Mouse (Mus musculus) gastrocnemius, postnatal 36 days (tissue): ENCODE data around the gene Phf24. TPM values are rescaled to one million over a fixed set of nuclear protein-coding genes. Genes with fewer than 3 reads are reported as not detected.

Source experiments
- DNase-seq, 2 experiments: peaks; one replicate each; pipeline ENCODE4 v3.0.0; 2022
- intact Hi-C: fragments of 180-260 bp; cut with DNase I; formaldehyde crosslinking; loops from one replicate; pipeline ENCODE4 v1.15.1; 2025
- long read RNA-seq, 2 experiments: library from polyadenylated mRNA; stranded (forward); transcript quantifications; one replicate each; pipeline ENCODE4 v2.0.0; 2021
- total RNA-seq, 2 experiments: library from RNA; stranded (reverse); gene quantifications; 2 replicates each; pipeline ENCODE4 v1.2.3; 2021

Gene Phf24
- total RNA-seq, result under 1 TPM; 0.15 to 0.97 TPM
- long read RNA-seq, experiment 1, result 0 reads
- long read RNA-seq, experiment 2, result 0 reads

- DNase-seq, result no peak
- intact Hi-C loops, result no loop called here
These were observed at the start of gene Phf24 for GRCm38 (mm10) chr4:42916617-42917401. Gene Phf24 (plus strand): TSS chr4:42916660.

- intact Hi-C loops, result no loop called here
- no peak for DNase-seq
These were observed 49.1 kb upstream of the Phf24 start for GRCm38 (mm10) chr4:42867390-42867789.

- intact Hi-C loops, result no loop called here
These were observed 48.3 kb upstream of the Phf24 start for GRCm38 (mm10) chr4:42868193-42868592.

GRCm38 (mm10) chr4:42870748-42871147 lies 45.7 kb upstream of the Phf24 start:
- intact Hi-C loops, result no loop called here
- no peak for DNase-seq

More at GRCm38 (mm10) chr4:42868193-42868592, 48.3 kb upstream of the Phf24 start:
- DNase-seq, result no peak

- no peak for DNase-seq
- intact Hi-C loops, result no loop called here
These were observed 44.3 kb upstream of the Phf24 start for GRCm38 (mm10) chr4:42872151-42872550.

- intact Hi-C loops, result no loop called here
- DNase-seq, result no peak
These were observed 43.6 kb upstream of the Phf24 start for GRCm38 (mm10) chr4:42872746-42873435.

GRCm38 (mm10) chr4:42874134-42874533 lies 42.3 kb upstream of the Phf24 start, which contains the start of gene Fam205c:
Gene Fam205c (minus strand): TSS chr4:42874234.
- DNase-seq, result no peak
- intact Hi-C loops, result no loop called here

GRCm38 (mm10) chr4:42876586-42877291 lies 39.7 kb upstream of the Phf24 start:
- intact Hi-C loops, result loop anchor here (2.0 kb wide), 1 partner anchor 68 kb away; no protein-coding TSS in a partner anchor
- DNase-seq, result peak in 1 of 2 experiments; percentile 17

- intact Hi-C loops, result loop anchor here (1.0 to 2.0 kb wide), 2 partner anchors 67 to 88 kb away; no protein-coding TSS in a partner anchor
- no peak for DNase-seq
These were observed 38.8 kb upstream of the Phf24 start for GRCm38 (mm10) chr4:42877657-42878056.

- intact Hi-C loops, result no loop called here
These were observed 36.4 kb upstream of the Phf24 start for GRCm38 (mm10) chr4:42879829-42880676.

GRCm38 (mm10) chr4:42880677-42880948 lies 35.8 kb upstream of the Phf24 start:
- DNase-seq, result no peak
- intact Hi-C loops, result no loop called here

More at GRCm38 (mm10) chr4:42879829-42880676, 36.4 kb upstream of the Phf24 start:
- no peak for DNase-seq

GRCm38 (mm10) chr4:42886926-42887325 lies 29.5 kb upstream of the Phf24 start:
- intact Hi-C loops, result no loop called here
- no peak for DNase-seq

- intact Hi-C loops, result no loop called here
- DNase-seq, result no peak
These were observed 27.7 kb upstream of the Phf24 start for GRCm38 (mm10) chr4:42888806-42889205.

GRCm38 (mm10) chr4:42891176-42891575 lies 25.3 kb upstream of the Phf24 start:
- DNase-seq, result no peak
- intact Hi-C loops, result no loop called here

GRCm38 (mm10) chr4:42895118-42895517 lies 21.3 kb upstream of the Phf24 start:
- intact Hi-C loops, result no loop called here
- DNase-seq, result no peak

- intact Hi-C loops, result no loop called here
- DNase-seq, result no peak
These were observed 17.5 kb upstream of the Phf24 start for GRCm38 (mm10) chr4:42898914-42899313.

GRCm38 (mm10) chr4:42900878-42901277 lies 15.6 kb upstream of the Phf24 start:
- intact Hi-C loops, result no loop called here
- DNase-seq, result no peak

- DNase-seq, result no peak
These were observed 14.3 kb upstream of the Phf24 start for GRCm38 (mm10) chr4:42902174-42902573.

GRCm38 (mm10) chr4:42902730-42903129 lies 13.7 kb upstream of the Phf24 start:
- intact Hi-C loops, result no loop called here
- no peak for DNase-seq

More at GRCm38 (mm10) chr4:42902174-42902573, 14.3 kb upstream of the Phf24 start:
- intact Hi-C loops, result no loop called here

GRCm38 (mm10) chr4:42903942-42904341 lies 12.5 kb upstream of the Phf24 start:
- intact Hi-C loops, result no loop called here
- no peak for DNase-seq
